Mouse (Mus musculus) thymus, postnatal 10 days (tissue): Measurements from ENCODE around the gene Helz.
"Not testable (repeated sequence)": the region's sequence is repeated elsewhere in the genome, so short reads cannot be mapped to it uniquely, and the experiment has no call there.

Experiments
- DNase-seq, 2 experiments: peaks; one replicate each; pipeline ENCODE4 v3.0.0; 2021; ENCODE audit warnings: low spot score in 2 of 2

The Helz gene

DNA sequence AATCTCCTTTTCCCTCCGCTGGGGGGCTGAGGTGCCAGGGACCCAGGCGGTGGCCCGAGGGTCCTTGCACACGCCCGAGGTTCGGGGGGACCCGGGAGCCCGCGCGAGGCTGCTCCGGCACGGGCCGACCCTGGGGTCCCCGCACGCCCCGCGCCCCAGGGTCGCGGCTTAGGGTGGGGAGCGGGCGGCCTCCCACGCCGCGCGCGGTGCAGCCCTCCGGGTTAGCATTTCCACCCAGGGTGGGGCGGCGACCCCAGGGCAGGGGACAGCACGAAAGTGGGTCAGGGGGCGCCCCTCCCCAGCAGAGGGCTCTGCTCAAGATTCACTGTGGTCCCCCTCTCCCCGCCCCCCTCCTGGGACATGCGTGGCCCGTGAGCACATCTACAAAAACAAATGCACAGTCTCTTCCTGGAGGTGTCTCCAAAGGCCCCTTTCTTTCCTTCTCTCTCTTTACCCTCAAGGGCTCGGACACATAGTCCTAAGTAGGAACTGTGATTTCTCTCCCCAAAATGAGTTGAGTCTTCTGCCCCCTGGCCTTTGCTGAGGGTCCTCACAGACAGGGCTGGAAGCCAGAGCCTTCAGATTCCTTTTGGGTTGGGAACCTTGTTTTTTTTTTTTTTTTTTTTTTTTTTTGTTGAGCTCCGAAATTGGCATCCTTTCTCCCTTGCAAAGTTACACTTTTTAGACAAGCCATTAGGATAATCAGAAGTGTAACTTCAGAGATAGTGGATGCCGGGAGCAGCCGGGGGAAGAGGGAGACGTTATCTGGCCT is 660 bp downstream of the Helz start:
- DNase-seq: peak; percentile 43 to 49

DNA sequence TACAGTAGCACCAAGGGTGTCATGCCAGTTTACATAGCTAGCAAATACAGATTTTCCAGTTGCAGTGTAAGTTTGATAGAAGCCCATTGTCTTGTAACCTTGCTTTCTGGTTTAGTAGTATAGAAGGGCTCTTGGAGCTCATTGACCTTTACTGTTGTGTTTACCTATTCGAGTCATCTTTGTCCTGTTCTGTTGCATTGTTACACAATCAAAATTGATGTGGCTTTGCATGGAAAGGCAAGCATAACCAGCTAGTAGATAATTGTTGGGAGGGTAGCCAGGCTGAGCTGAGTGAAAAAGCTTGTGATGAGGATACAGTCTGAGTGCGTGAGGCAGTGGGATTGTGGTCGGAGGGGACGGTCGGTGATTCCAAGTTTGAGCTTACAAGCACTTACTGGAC is 12.1 kb downstream of the Helz start:
- DNase-seq: no peak

DNA sequence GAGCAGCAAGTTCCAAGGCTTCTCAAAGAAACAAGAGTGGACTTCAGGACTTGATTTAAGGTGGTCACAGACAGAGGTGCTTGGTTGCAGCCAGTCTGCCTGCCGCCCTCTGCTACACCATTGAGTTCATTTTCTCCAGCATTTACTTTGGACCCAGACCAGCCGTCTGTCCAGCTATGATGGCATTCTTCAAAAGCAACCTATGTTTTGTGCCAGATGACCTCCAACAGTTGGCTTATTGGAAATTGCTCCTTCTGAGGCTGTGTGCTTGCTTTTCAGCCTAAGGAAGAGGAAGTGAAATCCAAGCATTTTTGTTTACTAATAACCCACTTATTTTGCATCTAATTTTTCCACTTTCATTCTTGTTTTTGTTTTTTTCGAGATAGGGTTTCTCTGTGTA is 19.7 kb downstream of the Helz start:
- DNase-seq: no peak

DNA sequence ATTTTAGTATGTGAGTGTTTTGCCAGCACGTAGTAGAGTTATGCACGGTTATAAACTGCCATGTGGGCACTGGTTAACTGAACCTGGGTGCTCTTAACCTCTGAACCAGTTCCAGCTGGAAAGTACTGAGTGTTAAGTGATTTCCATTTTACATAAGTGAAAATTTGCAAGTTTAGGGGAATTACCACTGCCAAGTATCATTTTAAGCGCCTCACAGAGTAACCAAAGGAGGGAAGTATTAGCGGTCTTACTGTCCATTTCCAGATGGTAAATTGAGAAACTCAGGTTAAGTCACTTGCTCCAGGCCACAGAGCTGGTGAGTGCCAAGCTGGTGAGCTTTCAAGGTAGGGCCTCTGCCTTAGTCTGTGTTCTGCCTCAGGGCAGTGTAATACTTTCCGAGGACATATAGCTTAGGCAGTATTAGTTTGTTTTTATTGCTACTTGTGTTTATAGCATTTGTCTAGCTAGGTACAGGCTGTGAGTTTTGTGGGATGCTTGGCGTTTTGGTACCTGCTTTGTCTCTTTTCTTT is 20.8 kb downstream of the Helz start:
- no peak for DNase-seq

DNA sequence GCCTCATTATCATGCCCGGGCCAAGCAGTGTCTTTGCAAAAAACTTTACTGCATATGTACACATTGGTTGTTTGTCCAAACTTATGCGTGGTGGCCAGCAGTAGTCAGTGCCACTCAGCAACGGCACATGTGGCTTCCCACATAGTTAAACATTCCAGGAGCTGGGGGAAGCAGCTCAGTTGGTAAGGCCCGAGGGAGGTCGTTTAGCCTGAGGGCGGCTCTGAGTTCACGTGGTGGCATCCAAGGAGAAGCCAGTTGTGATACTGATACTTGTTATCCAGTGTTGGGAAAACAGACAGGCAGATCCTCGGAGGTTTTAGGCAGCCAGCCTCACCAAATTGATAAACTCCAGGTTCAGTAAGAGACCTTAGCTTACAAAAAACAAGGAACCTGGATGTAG is 23.2 kb downstream of the Helz start:
- DNase-seq: not testable (repeated sequence)

DNA sequence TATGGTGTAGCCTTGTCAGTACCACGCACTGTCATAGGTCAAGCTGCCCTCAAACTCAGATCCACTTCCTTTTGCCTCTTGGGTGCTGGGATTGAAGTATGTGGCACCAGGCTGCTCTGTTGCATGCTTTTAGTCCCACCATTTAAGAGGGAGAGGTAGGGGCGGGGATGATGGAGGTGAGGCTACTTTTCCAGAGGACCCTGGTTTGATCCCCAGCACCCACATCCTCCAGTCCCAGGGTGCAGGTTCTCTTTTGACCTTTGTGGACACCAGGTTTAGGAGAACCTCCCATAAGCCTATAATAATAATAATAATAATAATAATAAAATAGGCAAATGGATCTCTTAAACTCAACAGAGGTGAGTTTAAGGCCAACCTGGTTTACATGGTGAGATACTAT is 23.6 kb downstream of the Helz start:
- DNase-seq: no peak

DNA sequence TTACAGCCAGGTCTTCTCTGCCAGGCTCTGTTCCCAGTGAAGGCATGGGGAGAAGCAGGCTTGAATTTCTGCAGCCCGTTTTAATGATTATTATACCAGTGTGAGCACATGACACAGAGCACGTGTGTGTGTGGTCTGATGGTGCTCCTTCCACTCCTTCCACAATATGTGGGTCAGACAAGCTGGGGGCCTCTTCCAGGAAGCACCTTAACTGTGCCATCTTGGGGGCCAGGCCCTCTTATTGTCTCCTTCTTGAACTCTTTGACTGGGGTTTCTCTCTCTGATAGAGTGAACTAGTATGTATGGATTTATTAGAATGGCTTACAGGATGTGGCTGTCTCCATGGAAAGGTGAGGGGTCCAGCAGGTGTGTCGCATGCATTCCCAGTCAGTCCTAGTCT is 24.8 kb downstream of the Helz start:
- DNase-seq: peak; percentile 12 to 31

DNA sequence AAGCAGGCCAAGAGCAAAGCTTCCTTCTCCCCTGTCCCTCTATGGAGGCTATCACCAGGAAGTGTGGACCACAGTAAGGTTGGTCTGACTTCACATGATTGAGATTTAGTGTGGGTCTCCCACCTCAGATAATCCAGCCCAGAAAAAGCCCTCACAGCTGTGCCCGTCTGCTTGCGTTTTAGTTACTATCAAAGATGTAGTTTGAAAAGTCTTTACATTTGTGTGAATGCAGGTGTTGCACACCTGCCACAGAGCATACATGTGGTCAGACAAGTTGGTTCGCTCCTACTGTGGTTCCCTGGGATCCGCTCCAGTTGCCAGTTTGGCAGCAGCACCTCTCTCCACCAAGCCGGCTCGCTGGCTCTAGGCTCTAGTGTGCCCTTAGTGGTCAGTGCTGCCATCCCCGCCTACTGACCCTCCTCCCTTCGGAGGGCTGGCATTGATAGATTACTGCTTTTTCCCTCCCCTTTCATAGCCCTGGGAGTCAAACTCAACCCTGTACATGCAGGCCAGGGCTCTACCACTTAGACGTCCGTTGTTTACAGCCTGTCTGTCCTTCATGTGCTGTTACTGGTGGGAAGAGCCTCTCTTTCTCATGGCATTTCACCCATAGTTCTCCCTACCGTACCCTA is 25.4 kb downstream of the Helz start:
- peak; percentile 31 to 34 for DNase-seq

DNA sequence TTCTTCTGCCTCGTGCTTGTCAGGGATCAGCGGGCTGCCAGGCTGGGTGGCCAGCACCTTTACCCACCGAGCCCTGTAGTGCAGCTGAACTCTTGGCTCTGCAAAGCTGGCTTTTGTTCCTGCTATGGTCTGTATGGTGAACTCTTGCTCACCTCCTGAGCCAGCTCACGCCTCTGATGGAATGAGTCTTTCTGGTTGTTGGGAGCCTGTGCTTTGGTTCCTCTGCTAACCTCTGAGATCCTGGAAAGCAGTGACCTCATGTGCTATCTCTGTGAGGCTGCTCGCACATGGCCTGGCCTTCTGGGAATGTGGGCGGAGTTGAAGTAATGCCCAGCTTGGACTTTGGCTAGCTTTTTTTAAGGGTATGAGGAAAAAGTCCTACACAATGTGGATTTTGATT is 26.1 kb downstream of the Helz start:
- DNase-seq: no peak

DNA sequence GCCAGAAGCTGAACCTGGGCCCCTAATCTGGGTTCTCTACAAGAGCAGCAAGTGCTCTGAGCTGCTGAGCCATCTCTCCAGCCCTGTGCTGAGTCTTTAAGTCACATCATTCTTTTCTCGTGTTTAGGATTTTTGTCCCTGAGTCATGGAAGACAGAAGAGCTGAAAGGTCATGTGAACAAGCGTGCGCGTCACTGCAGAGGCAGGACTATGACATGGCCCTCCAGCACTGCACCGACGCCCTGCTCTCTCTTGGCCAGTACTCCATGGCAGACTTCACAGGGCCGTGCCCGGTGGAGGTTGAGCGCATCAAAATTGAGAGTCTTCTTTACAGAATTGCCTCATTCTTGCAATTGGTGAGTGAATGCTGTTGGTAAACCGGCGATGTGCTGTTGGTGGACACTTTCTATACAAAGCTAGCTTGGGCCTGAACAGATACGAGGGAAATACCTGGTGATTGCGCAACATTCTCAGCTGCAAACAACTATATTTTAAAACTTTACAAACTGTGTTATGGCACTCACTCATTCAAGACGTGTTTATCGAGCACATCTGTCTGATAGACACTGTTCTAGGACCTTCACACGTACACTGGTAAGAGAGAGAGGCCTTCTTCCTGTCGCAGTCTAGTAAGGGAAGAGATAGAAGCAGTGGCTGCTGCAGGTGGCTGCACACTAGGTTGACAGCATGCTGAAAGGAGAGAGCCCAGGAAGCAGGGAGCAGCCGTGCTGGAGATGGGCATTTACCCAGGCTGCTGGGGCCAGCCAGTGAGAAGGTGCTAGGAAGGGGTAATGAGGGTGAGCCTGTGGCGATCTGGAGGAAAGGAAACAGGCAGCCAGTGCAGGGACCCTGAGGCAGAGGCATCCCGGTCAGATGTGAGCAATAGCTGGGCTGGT is 27.3 kb downstream of the Helz start:
- peak; percentile 34 to 42 for DNase-seq

DNA sequence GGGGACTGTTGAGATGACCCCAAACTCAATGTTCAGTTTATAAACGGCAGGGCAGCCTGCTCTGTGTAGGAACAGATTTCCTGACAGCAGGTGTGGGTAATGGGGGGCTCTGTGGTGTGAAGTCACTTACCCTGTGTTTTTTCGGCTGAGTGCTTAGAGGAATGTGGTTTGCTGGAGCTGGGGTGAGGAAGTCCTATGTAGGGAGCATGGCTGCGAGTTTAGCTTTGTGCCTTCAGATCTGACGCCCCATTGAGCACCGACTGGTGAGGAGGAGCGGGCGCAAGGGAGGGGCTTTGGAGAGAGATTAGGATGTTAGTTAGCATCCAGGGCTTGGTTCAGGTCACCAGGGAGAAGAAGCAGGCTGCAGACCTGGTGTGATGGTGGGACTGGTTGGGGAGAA is 28.5 kb downstream of the Helz start:
- DNase-seq: peak; percentile 35 to 41

DNA sequence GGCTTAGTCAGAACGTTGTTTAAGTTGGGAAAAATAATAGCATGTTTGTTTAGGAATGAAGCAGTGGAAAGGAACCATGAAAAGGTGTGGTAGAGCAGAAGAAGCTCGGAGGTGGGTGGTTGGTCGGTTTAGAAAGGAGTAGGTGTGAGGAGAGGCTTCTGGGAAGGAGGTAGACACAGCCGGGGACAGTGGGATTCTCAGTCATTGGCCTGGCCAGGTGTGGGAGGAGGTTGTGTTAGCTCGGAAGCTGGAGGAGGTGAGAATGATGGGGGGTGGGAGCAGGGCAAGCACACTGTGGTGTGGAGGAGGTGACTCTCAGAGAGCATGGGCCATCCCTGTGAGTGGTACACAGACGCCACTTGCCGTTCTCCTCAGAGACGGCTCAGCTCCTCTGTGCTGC is 29.7 kb downstream of the Helz start:
- DNase-seq: no peak

DNA sequence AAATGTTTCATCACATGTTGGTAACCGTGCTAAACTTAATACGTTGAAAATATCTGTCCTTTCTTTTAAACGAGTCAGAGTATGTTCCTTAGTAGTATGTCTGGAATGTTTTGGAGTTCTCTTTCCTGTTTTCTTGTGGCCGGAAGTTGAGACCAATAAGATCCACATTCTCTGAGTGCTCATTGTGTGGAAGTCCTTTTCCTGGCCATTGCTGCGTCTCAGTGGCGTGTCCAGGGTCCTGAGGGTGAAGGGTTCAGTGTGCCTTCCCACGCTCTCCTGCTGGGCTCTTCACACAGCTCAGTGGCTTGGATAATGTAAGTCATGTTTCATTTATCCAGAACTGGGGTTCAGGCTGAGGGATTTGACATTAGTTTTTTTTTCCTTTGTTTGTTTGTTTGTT is 30.5 kb downstream of the Helz start:
- DNase-seq: no peak

DNA sequence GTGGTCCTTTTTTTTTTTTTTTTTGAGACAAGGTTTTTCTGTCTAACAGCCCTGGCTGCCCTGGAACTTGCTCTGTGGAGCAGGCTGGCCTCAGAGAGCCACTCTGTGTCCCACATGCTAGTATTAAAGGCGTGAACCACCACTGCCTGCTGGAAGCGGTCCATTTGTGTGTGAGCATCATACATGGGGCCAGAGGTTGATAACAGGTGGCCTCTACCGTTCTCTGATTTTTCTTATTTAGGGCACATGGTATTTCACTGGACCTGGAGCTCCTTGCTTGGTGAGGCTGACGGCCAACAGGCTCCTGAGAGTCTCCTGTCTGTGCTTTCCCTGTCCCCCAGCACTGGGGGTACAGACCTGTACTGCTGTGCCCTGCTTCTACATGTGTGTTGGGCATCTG is 33.1 kb downstream of the Helz start:
- DNase-seq: no peak

DNA sequence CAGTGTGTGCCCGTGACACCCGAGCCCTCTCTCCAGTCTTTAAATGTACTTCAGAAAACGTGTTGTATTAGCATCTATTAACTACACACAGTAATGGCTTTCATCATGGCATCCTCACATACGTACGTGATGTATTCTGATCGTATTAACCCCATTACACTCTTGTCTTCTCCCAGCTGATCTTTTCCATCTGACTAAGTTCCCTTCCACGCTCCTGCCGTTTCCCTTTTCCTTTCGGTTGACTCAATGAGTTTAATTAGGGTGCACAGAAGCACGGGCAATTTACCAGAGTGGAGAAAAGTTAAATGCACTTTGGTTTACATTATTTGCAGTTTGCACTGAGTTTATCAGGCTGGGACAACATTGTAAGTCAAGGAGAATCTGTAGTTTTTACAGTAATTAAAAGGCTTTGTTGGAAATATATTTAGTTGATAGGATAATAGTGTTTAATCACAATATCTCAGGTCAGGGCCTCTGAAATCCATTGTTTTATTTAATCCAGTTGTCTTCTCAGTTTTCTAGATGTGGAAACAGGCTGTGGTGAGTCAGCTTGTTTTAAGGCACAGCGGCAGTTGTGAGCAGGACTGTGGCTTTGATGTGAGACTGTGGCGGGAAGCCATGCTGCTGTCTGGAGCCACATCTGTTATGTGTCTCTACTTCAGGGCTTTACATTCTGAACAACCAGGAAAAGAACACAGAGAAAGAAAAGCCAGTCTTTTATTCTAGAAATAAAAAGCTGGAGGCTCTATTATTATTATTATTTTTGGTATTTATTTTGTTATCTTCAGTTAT is 37.1 kb downstream of the Helz start:
- peak; percentile 66 to 70 for DNase-seq

DNA sequence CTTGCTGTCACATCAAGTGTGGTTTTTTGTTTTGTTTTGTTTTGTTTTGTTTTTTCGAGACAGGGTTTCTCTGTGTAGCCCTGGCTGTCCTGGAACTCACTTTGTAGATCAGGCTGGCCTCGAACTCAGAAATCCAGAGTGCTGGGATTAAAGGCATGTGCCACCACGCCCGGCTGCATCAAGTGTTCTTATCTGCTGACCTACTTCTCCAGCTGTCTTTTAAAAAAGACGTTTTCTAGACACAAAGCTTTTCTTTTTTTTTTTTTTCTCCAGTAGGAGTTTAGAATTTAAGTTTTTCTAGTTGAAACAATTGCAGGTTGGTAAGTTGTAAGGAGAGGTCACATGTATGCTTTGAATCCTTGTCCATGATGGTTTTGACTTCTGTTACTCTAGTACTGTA is 38.4 kb downstream of the Helz start:
- DNase-seq: peak in 1 of 2 experiments; percentile 23

DNA sequence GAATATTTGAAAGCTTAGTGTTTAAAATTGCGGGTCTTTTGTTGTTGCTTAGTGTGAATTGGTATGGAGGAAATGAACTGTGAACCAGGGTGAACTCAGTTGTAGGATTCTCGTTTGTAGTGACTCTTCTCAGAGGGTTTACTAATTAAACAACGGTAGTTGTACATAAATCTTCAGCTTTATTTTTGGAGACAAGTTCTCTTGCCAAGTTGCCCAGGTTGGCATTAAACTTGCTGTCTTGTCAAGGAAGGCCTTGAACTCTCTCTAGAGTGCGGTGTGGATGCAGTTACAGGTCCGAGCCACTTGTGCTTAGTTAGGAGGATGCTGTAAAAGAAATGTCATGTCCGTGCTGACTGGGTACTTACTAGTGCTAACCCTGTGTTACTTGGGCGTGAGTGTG is 39.4 kb downstream of the Helz start:
- no peak for DNase-seq

DNA sequence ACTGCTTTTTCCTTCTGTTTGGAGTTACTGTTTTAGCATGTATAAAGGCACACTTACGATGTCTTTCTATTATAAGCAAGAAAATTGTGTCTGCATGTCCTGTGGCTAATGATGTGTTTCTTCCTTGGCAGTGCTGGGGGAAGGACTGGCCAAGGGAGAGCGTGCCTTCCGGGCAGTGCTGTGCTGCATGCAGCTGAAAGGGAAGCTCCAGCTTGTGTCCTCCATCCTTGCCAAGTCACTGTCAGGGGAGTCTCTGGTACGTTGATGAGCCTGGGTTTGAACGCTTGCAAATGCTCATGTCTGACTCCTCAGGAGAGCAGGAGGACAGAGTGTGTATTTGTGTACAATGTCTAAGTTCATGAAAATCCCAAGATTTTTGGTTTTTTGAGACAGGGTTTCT is 44.8 kb downstream of the Helz start:
- no peak for DNase-seq

DNA sequence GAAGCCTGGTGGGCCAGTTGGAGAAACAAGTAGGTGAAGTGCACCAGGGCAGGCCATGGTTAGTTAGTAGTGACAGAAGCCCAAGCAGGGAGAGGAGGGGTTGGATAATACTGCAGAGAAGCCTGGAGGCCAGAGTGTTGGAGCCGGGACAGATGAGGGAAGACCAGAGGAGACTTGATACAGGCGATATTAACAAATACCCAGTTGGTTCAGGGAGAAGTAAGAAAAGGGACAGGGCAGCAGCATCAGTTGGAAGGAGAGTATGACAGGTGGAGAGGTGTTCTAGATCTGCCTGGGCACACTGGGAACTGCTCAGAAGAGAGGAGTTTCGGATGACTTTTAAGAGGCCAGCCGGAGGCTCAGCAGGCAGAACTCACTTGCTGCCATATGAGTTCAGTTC is 49.7 kb downstream of the Helz start:
- no peak for DNase-seq

DNA sequence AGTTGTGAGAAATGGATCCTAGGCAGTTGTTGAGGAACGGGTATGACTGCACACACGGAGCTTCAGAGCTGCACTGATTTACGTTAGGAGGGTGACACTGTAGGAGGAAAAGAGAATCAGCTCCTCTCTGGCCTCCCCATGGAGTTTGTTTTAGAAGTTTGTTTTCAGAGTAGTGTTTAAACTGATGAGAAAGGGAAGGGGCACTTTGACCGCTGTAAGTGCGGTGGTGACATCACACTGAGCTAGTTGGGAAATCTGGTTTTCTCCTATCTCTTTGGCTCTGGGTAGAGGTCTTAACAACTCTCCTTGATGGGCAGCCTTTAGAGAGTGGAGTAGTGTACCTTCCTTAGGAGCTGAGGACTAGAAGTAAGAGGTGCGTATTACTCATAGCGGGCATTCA is 58.0 kb downstream of the Helz start:
- no peak for DNase-seq

DNA sequence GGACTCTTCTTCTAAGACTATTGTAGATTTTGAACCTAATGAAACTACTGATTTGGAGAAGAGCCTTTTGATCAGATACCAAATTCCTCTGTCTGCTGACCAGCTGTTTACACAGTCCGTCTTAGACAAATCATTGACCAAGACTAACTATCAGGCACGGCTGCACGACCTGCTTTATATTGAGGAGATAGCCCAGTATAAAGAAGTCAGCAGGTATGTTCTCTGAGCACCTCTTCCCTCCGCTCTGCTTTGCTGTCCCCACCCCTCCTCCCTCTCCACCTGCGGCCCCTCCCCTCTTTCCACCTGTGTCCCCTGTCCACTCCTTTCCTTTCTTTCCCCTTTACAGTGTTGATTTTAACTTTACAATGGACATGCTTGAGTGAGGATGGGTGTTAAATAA is 66.2 kb downstream of the Helz start:
- DNase-seq: no peak

DNA sequence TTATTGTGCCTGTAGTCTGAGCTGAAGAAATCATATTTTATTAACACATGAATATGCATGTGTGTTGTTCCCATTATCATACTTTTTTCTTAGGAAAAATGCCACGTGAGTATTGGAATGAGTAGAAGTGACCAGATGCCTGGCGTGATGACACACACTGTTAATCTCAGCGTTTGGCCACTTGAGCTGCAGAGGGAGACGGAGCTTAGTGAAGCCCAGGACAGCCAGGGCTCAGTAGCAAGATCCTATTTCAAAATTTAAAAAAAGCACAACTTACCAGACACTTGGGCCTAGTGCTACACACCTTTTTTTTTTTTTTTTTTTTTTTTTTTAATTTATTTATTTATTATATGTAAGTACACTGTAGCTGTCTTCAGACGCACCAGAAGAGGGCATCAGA is 68.0 kb downstream of the Helz start:
- DNase-seq: no peak
